Mouse (Mus musculus) cerebellum, adult 2 months (tissue): ENCODE results near the gene Ceacam10.

ENCODE experiments used
- CTCF ChIP-seq: fragments of 200-500 bp; IDR thresholded peaks from 2 replicates; pipeline ENCODE4 v1.5.1; 2011; ENCODE audit warnings: low read depth, mild to moderate bottlenecking, control low read depth, low read length, moderate library complexity, borderline replicate concordance; ENCODE audit not compliant: insufficient read depth
- POLR2A ChIP-seq: fragments of 200-500 bp; IDR thresholded peaks from 2 replicates; pipeline ENCODE4 v1.6.1; 2011; ENCODE audit warnings: low read length, control low read depth, borderline replicate concordance; ENCODE audit not compliant: insufficient read depth

GRCm38 (mm10) chr7:24753476-24753875, 23.5 kb upstream of the Ceacam10 start:
- no peak for TF ChIP-seq CTCF
- TF ChIP-seq POLR2A = no peak
